Mouse (Mus musculus) T-cell, adult 66 days (primary cell): ENCODE measurements around the gene Tma16. TPM values are rescaled to one million over a fixed set of nuclear protein-coding genes. Genes with fewer than 3 reads are reported as not detected.

ENCODE experiments used
- total RNA-seq, 2 experiments: library from RNA; stranded (reverse); gene quantifications; 3 replicates in 1 of 2; 4 replicates in 1 of 2; pipeline ENCODE4 v1.2.4; 2023

Gene Tma16
- 10 to 100 TPM; 23.9 to 24.7 TPM for total RNA-seq

GRCm38 (mm10) chr8:66486084-66486763 lies at the start of gene Tma16:
Gene Tma16, minus strand, starts transcription at chr8:66486530.

GRCm38 (mm10) chr8:66511537-66511936 lies 25.2 kb upstream of the Tma16 start, which contains the start of gene Tktl2:
Gene Tktl2, plus strand, starts transcription at chr8:66511756.

Other genes starting within 250 kb of the Tma16 start
- gene Tktl2, start 25.2 kb upstream of the Tma16 start, total RNA-seq, result not detected
- gene Npy5r, start 201.6 kb upstream of the Tma16 start, total RNA-seq, result not detected
- not detected for gene Npy1r, start 210.7 kb upstream of the Tma16 start, total RNA-seq